Mouse (Mus musculus) olfactory bulb, adult 2 months (tissue): Measurements from ENCODE around the gene Jade1.

Experiments used
- CTCF ChIP-seq: fragments of 200-500 bp; IDR thresholded peaks from 2 replicates; pipeline ENCODE4 v1.5.1; 2012; ENCODE audit warnings: low read depth, mild to moderate bottlenecking, low read length, moderate library complexity; ENCODE audit not compliant: insufficient read depth
- POLR2A ChIP-seq: fragments of 200-500 bp; IDR thresholded peaks from 2 replicates; pipeline ENCODE4 v1.6.1; 2012; ENCODE audit warnings: mild to moderate bottlenecking, low read depth, low read length, moderate library complexity; ENCODE audit not compliant: insufficient read depth

GRCm38 (mm10) chr3:41581436-41581835 is 25.9 kb downstream of the Jade1 start:
- TF ChIP-seq POLR2A (no peak), CTCF (no peak)
